Mouse (Mus musculus) midbrain, embryonic 13.5 days (tissue): ENCODE data around the gene Exosc10. TPM values are rescaled to one million over a fixed set of nuclear protein-coding genes. Genes with fewer than 3 reads are reported as not detected.
A peak's percentile ranks its signal among the peaks of the same experiment; 100 is the strongest.

ENCODE experiments used
- ATAC-seq: fragments of 200-750 bp; cut with Nextera tagmentation; 2 replicates; pipeline ENCODE4 v1.8.0; 2017; ENCODE audit warnings: mild to moderate bottlenecking, moderate TSS enrichment, moderate library complexity
- H3K27ac ChIP-seq: fragments of 300-500 bp; sonication (generic); 2 replicates; pipeline ENCODE4 v1.5.1; 2015; ENCODE audit warnings: inconsistent platforms, mild to moderate bottlenecking, moderate library complexity
- H3K27me3 ChIP-seq: fragments of 300-500 bp; sonication (generic); 2 replicates; pipeline ENCODE4 v1.6.1; 2015; ENCODE audit warnings: mild to moderate bottlenecking, inconsistent platforms
- H3K36me3 ChIP-seq: fragments of 300-500 bp; sonication (generic); 2 replicates; pipeline ENCODE4 v1.6.1; 2015; ENCODE audit warnings: mild to moderate bottlenecking, inconsistent platforms
- H3K4me1 ChIP-seq: fragments of 300-500 bp; sonication (generic); replicated peaks from 2 replicates; pipeline ENCODE4 v1.6.1; 2015; ENCODE audit warnings: inconsistent platforms
- H3K4me2 ChIP-seq: fragments of 300-500 bp; sonication (generic); replicated peaks from 2 replicates; pipeline ENCODE4 v1.6.1; 2015; ENCODE audit warnings: moderate library complexity, mild to moderate bottlenecking, inconsistent platforms
- H3K4me3 ChIP-seq: fragments of 300-500 bp; sonication (generic); replicated peaks from 2 replicates; pipeline ENCODE4 v1.5.1; 2015; ENCODE audit warnings: mild to moderate bottlenecking, inconsistent platforms
- H3K9ac ChIP-seq: fragments of 300-500 bp; sonication (generic); replicated peaks from 2 replicates; pipeline ENCODE4 v1.6.1; 2015; ENCODE audit warnings: mild to moderate bottlenecking, inconsistent platforms
- H3K9me3 ChIP-seq: fragments of 300-500 bp; sonication (generic); 2 replicates; pipeline ENCODE4 v1.6.1; 2016; ENCODE audit warnings: mild to moderate bottlenecking, inconsistent platforms
- WGBS: fragments of 180-500 bp; shearing (Covaris S2); methylation state at CpG from one replicate; pipeline ENCODE4 v1.1.7; 2015; 5-methylcytosine and 5-hydroxymethylcytosine counted together
- polyA plus RNA-seq: library from polyadenylated mRNA; unstranded; fragments of >200 nt; fragmentation: Nextera tagmentation; extraction: Ambion mirVana; gene quantifications from 2 replicates; pipeline ENCODE4 v1.2.1, GENCODE M21; 2015

The Exosc10 gene
- polyA plus RNA-seq, 1 experiment from 2014 or later: 91.4 TPM

GRCm38 (mm10) chr4:148530778-148531177, 27.5 kb upstream of the Exosc10 start:
- WGBS: 93% methylated on average over 6 of the region's 6 CpGs
- no peak overlapping the region for H3K9ac ChIP-seq
- H3K27ac ChIP-seq: no peak overlapping the region
- H3K4me1 ChIP-seq: no peaks in the 10 kb centered on the region
- no peak overlapping the region for H3K4me2 ChIP-seq
- no peaks in the 10 kb centered on the region for H3K27me3 ChIP-seq
- no peaks in the 10 kb centered on the region for H3K9me3 ChIP-seq
- peaks cover 92% of the 10 kb centered on the region for H3K36me3 ChIP-seq
- ATAC-seq: no peak
- no peak overlapping the region for H3K4me3 ChIP-seq

- Histone ChIP-seq H3K36me3 (peaks cover 92% of the 10 kb centered on the region), H3K4me1 (no peaks in the 10 kb centered on the region), H3K4me3 (no peak overlapping the region), H3K9ac (no peak overlapping the region), H3K9me3 (no peaks in the 10 kb centered on the region), H3K27me3 (no peaks in the 10 kb centered on the region), H3K27ac (no peak overlapping the region), H3K4me2 (no peak overlapping the region)
- 88% methylated on average over 4 of the region's 4 CpGs for WGBS
- no peak for ATAC-seq
Observed at GRCm38 (mm10) chr4:148531341-148531740, 26.9 kb upstream of the Exosc10 start.

GRCm38 (mm10) chr4:148532516-148532915, 25.7 kb upstream of the Exosc10 start:
- no peak for ATAC-seq
- Histone ChIP-seq H3K4me1 (no peaks in the 10 kb centered on the region), H3K4me3 (no peak overlapping the region), H3K27ac (no peak overlapping the region), H3K9ac (no peak overlapping the region), H3K36me3 (peaks cover 92% of the 10 kb centered on the region), H3K27me3 (no peaks in the 10 kb centered on the region), H3K4me2 (no peak overlapping the region), H3K9me3 (no peaks in the 10 kb centered on the region)
- 95% methylated on average over 3 of the region's 3 CpGs for whole genome bisulfite sequencing

GRCm38 (mm10) chr4:148533613-148534328, 24.5 kb upstream of the Exosc10 start:
- Histone ChIP-seq H3K36me3 (peaks cover 95% of the 10 kb centered on the region), H3K27me3 (no peaks in the 10 kb centered on the region), H3K4me2 (no peak overlapping the region), H3K9me3 (no peaks in the 10 kb centered on the region), H3K4me3 (no peak overlapping the region), H3K9ac (no peak overlapping the region), H3K27ac (no peak overlapping the region), H3K4me1 (no peaks in the 10 kb centered on the region)
- ATAC-seq: no peak
- WGBS: 91% methylated on average over 12 of the region's 12 CpGs

- no peak overlapping the region for H3K27ac ChIP-seq
- H3K4me1 ChIP-seq: no peaks in the 10 kb centered on the region
- 93% methylated on average over 3 of the region's 3 CpGs for WGBS
- H3K4me2 ChIP-seq: no peak overlapping the region
- no peak for ATAC-seq
- H3K9ac ChIP-seq: no peak overlapping the region
- H3K36me3 ChIP-seq: peaks cover 98% of the 10 kb centered on the region
- H3K4me3 ChIP-seq: no peak overlapping the region
- no peaks in the 10 kb centered on the region for H3K9me3 ChIP-seq
- no peaks in the 10 kb centered on the region for H3K27me3 ChIP-seq
Observed at GRCm38 (mm10) chr4:148535876-148536275, 22.4 kb upstream of the Exosc10 start.

GRCm38 (mm10) chr4:148549106-148549505, 9.1 kb upstream of the Exosc10 start:
- Histone ChIP-seq H3K27ac (no peak overlapping the region), H3K4me3 (no peak overlapping the region), H3K27me3 (no peaks in the 10 kb centered on the region), H3K9ac (no peak overlapping the region), H3K4me2 (no peak overlapping the region), H3K9me3 (no peaks in the 10 kb centered on the region), H3K36me3 (peaks cover 95% of the 10 kb centered on the region), H3K4me1 (no peaks in the 10 kb centered on the region)
- WGBS: 91% methylated on average over 4 of the region's 4 CpGs
- ATAC-seq: no peak

GRCm38 (mm10) chr4:148557766-148558165, 463 bp upstream of the Exosc10 start:
- H3K27ac ChIP-seq: peak overlapping the region; percentile 95
- no peaks in the 10 kb centered on the region for H3K27me3 ChIP-seq
- peak overlapping the region; percentile 71 for H3K4me2 ChIP-seq
- peak overlapping the region; percentile 93 for H3K9ac ChIP-seq
- 33% methylated on average over 6 of the region's 6 CpGs for WGBS
- no peaks in the 10 kb centered on the region for H3K9me3 ChIP-seq
- peaks cover 73% of the 10 kb centered on the region for H3K36me3 ChIP-seq
- peak overlapping the region; percentile 77 for H3K4me3 ChIP-seq
- peak; percentile 55 for ATAC-seq
- H3K4me1 ChIP-seq: peaks cover 12% of the 10 kb centered on the region

GRCm38 (mm10) chr4:148562676-148563075, 4.4 kb downstream of the Exosc10 start:
- no peaks in the 10 kb centered on the region for H3K27me3 ChIP-seq
- ATAC-seq: no peak
- 94% methylated on average over 17 of the region's 17 CpGs for WGBS

GRCm38 (mm10) chr4:148563595-148563994, 5.4 kb downstream of the Exosc10 start:
- no peak overlapping the region for H3K4me3 ChIP-seq
- ATAC-seq: no peak
- no peak overlapping the region for H3K27ac ChIP-seq
- no peak overlapping the region for H3K9ac ChIP-seq
- 99% methylated on average over 12 of the region's 12 CpGs for WGBS
- no peaks in the 10 kb centered on the region for H3K9me3 ChIP-seq
- H3K4me2 ChIP-seq: no peak overlapping the region
- peaks cover 86% of the 10 kb centered on the region for H3K36me3 ChIP-seq
- no peaks in the 10 kb centered on the region for H3K27me3 ChIP-seq
- peaks cover 7% of the 10 kb centered on the region for H3K4me1 ChIP-seq

More at GRCm38 (mm10) chr4:148562676-148563075, 4.4 kb downstream of the Exosc10 start:
- no peak overlapping the region for H3K4me3 ChIP-seq
- H3K27ac ChIP-seq: no peak overlapping the region
- H3K36me3 ChIP-seq: peaks cover 77% of the 10 kb centered on the region
- no peak overlapping the region for H3K4me2 ChIP-seq
- no peak overlapping the region for H3K9ac ChIP-seq
- H3K9me3 ChIP-seq: no peaks in the 10 kb centered on the region
- H3K4me1 ChIP-seq: peaks cover 11% of the 10 kb centered on the region

GRCm38 (mm10) chr4:148570138-148570537, 11.9 kb downstream of the Exosc10 start:
- peaks cover 97% of the 10 kb centered on the region for H3K36me3 ChIP-seq
- no peak overlapping the region for H3K4me2 ChIP-seq
- no peak overlapping the region for H3K4me3 ChIP-seq
- H3K9ac ChIP-seq: no peak overlapping the region
- no peak for ATAC-seq
- H3K9me3 ChIP-seq: no peaks in the 10 kb centered on the region
- H3K27me3 ChIP-seq: no peaks in the 10 kb centered on the region
- no peaks in the 10 kb centered on the region for H3K4me1 ChIP-seq
- H3K27ac ChIP-seq: no peak overlapping the region
- 91% methylated on average over 10 of the region's 10 CpGs for WGBS

GRCm38 (mm10) chr4:148570693-148571295, 12.6 kb downstream of the Exosc10 start:
- Histone ChIP-seq H3K4me3 (no peak overlapping the region), H3K9ac (no peak overlapping the region), H3K27ac (no peak overlapping the region), H3K9me3 (no peaks in the 10 kb centered on the region), H3K4me2 (no peak overlapping the region), H3K4me1 (no peaks in the 10 kb centered on the region), H3K27me3 (no peaks in the 10 kb centered on the region), H3K36me3 (peaks cover 97% of the 10 kb centered on the region)
- 96% methylated on average over 9 of the region's 9 CpGs for WGBS
- no peak for ATAC-seq

GRCm38 (mm10) chr4:148573222-148573621, 15.0 kb downstream of the Exosc10 start:
- no peak overlapping the region for H3K4me3 ChIP-seq
- 96% methylated on average over 7 of the region's 7 CpGs for WGBS
- no peak for ATAC-seq
- no peak overlapping the region for H3K9ac ChIP-seq
- no peak overlapping the region for H3K4me2 ChIP-seq
- no peaks in the 10 kb centered on the region for H3K9me3 ChIP-seq
- no peaks in the 10 kb centered on the region for H3K4me1 ChIP-seq
- H3K36me3 ChIP-seq: peaks cover 97% of the 10 kb centered on the region
- no peaks in the 10 kb centered on the region for H3K27me3 ChIP-seq
- H3K27ac ChIP-seq: no peak overlapping the region
